Mouse (Mus musculus): ENCODE results near the gene Tmtc2. TPM values are rescaled to one million over a fixed set of nuclear protein-coding genes. Genes with fewer than 3 reads are reported as not detected.

The Tmtc2 gene
- total and polyA plus RNA-seq, 2 experiments, result 2.4 to 7.6 TPM

- WGBS, result 87% methylated on average over 2 of the region's 2 CpGs
- Histone ChIP-seq H3K36me3 (ENCODE audit: control insufficient read depth, insufficient read depth, low read length) (no peaks in the 10 kb centered on the region), H3K27me3 (ENCODE audit: control insufficient read depth, insufficient read depth, low read length) (no peaks in the 10 kb centered on the region), H3K79me2 (ENCODE audit: control insufficient read depth, insufficient read depth, low read length) (no peaks in the 10 kb centered on the region; the same call in 1 of the 2 replicates), H3K27ac (replicated peaks; ENCODE audit: insufficient read depth, low read depth, low read length) (no peak overlapping the region), H3K4me3 (ENCODE audit: insufficient read depth, low read depth, low read length) (no peak overlapping the region), H3K9ac (ENCODE audit: low read depth, low read length) (no peak overlapping the region), H3K4me1 (ENCODE audit: control insufficient read depth, insufficient read depth, low read length) (peaks cover 2% of the 10 kb centered on the region; the same call in 1 of the 2 replicates)
- no peak for DNase-seq (ENCODE audit: extremely low read depth, low read depth, low spot score)
- TF ChIP-seq POLR2A (IDR thresholded peaks at IDR 0.05; ENCODE audit: extremely low read depth, insufficient read depth, low read length) (no peak), CTCF (IDR thresholded peaks at IDR 0.05; ENCODE audit: low read depth, low read length) (no peak)
Measured at GRCm38 (mm10) chr10:105504472-105504871, 69.8 kb downstream of the Tmtc2 start.

DNA sequence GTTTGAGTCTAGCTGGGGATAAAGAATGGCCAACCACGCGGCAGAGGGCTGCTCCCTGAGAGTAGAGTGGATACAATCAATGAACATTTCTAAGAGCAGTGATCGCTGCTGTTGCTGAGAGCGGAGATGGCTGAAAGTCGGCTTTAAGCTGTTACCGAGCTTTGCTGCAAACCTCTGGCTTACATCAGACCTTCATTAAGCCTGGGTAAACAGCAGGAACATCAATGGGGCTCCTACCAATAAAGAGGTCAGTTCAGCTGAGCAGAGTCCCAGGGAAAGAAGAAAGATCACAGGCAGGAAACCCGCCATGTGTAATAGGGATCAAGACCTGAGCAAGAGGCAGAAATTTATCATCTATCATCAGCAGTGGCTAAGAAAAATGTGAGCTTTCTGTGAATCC is 72.5 kb downstream of the Tmtc2 start:
- no peak overlapping the region for H3K4me3 ChIP-seq (ENCODE audit: insufficient read depth, low read depth, low read length)
- peaks cover 2% of the 10 kb centered on the region; the same call in 1 of the 2 replicates for H3K4me1 ChIP-seq (ENCODE audit: control insufficient read depth, insufficient read depth, low read length)
- WGBS, result 85% methylated on average over 7 of the region's 7 CpGs
- TF ChIP-seq CTCF (IDR thresholded peaks at IDR 0.05; ENCODE audit: low read depth, low read length) (no peak), POLR2A (IDR thresholded peaks at IDR 0.05; ENCODE audit: extremely low read depth, insufficient read depth, low read length) (no peak)
- no peaks in the 10 kb centered on the region for H3K27me3 ChIP-seq (ENCODE audit: control insufficient read depth, insufficient read depth, low read length)
- H3K27ac ChIP-seq (replicated peaks; ENCODE audit: insufficient read depth, low read depth, low read length), result no peak overlapping the region
- H3K36me3 ChIP-seq (ENCODE audit: control insufficient read depth, insufficient read depth, low read length), result no peaks in the 10 kb centered on the region
- no peak for DNase-seq (ENCODE audit: extremely low read depth, low read depth, low spot score)
- no peak overlapping the region for H3K9ac ChIP-seq (ENCODE audit: low read depth, low read length)
- no peaks in the 10 kb centered on the region for H3K79me2 ChIP-seq (ENCODE audit: control insufficient read depth, insufficient read depth, low read length)

GRCm38 (mm10) chr10:105500482-105500881 is 73.8 kb downstream of the Tmtc2 start:
- Histone ChIP-seq H3K79me2 (ENCODE audit: control insufficient read depth, insufficient read depth, low read length) (no peaks in the 10 kb centered on the region), H3K27ac (replicated peaks; ENCODE audit: insufficient read depth, low read depth, low read length) (0 out of 2 replicates have a peak overlapping the region, but pooled peaks have one; percentile 27), H3K4me1 (ENCODE audit: control insufficient read depth, insufficient read depth, low read length) (peaks cover 2% of the 10 kb centered on the region; the same call in 1 of the 2 replicates), H3K36me3 (ENCODE audit: control insufficient read depth, insufficient read depth, low read length) (no peaks in the 10 kb centered on the region), H3K27me3 (ENCODE audit: control insufficient read depth, insufficient read depth, low read length) (no peaks in the 10 kb centered on the region), H3K9ac (ENCODE audit: low read depth, low read length) (no peak overlapping the region), H3K4me3 (ENCODE audit: insufficient read depth, low read depth, low read length) (no peak overlapping the region)
- 75% methylated on average over 4 of the region's 4 CpGs for WGBS
- TF ChIP-seq POLR2A (IDR thresholded peaks at IDR 0.05; ENCODE audit: extremely low read depth, insufficient read depth, low read length) (no peak), CTCF (IDR thresholded peaks at IDR 0.05; ENCODE audit: low read depth, low read length) (no peak)
- DNase-seq (ENCODE audit: extremely low read depth, low read depth, low spot score), result peak; percentile 24

- no peak overlapping the region for H3K9ac ChIP-seq (ENCODE audit: low read depth, low read length)
- no peak for DNase-seq (ENCODE audit: extremely low read depth, low read depth, low spot score)
- 96% methylated on average over 6 of the region's 6 CpGs for WGBS
- H3K4me3 ChIP-seq (ENCODE audit: insufficient read depth, low read depth, low read length), result no peak overlapping the region
- H3K27me3 ChIP-seq (ENCODE audit: control insufficient read depth, insufficient read depth, low read length), result no peaks in the 10 kb centered on the region
- no peaks in the 10 kb centered on the region for H3K36me3 ChIP-seq (ENCODE audit: control insufficient read depth, insufficient read depth, low read length)
- H3K79me2 ChIP-seq (ENCODE audit: control insufficient read depth, insufficient read depth, low read length), result no peaks in the 10 kb centered on the region
- peaks cover 7% of the 10 kb centered on the region; the same call in 1 of the 2 replicates for H3K4me1 ChIP-seq (ENCODE audit: control insufficient read depth, insufficient read depth, low read length)
- TF ChIP-seq CTCF (IDR thresholded peaks at IDR 0.05; ENCODE audit: low read depth, low read length) (no peak), POLR2A (IDR thresholded peaks at IDR 0.05; ENCODE audit: extremely low read depth, insufficient read depth, low read length) (no peak)
- no peak overlapping the region for H3K27ac ChIP-seq (replicated peaks; ENCODE audit: insufficient read depth, low read depth, low read length)
Measured at GRCm38 (mm10) chr10:105495248-105495647, 79.0 kb downstream of the Tmtc2 start.

GRCm38 (mm10) chr10:105492485-105492884 is 81.8 kb downstream of the Tmtc2 start:
- no peaks in the 10 kb centered on the region for H3K79me2 ChIP-seq (ENCODE audit: control insufficient read depth, insufficient read depth, low read length)
- H3K9ac ChIP-seq (ENCODE audit: low read depth, low read length), result no peak overlapping the region
- H3K36me3 ChIP-seq (ENCODE audit: control insufficient read depth, insufficient read depth, low read length), result no peaks in the 10 kb centered on the region
- no peaks in the 10 kb centered on the region for H3K27me3 ChIP-seq (ENCODE audit: control insufficient read depth, insufficient read depth, low read length)
- no peak overlapping the region for H3K27ac ChIP-seq (replicated peaks; ENCODE audit: insufficient read depth, low read depth, low read length)
- no peak overlapping the region for H3K4me3 ChIP-seq (ENCODE audit: insufficient read depth, low read depth, low read length)
- TF ChIP-seq CTCF (IDR thresholded peaks at IDR 0.05; ENCODE audit: low read depth, low read length), result no peak
- TF ChIP-seq POLR2A (IDR thresholded peaks at IDR 0.05; ENCODE audit: extremely low read depth, insufficient read depth, low read length), result no peak
- H3K4me1 ChIP-seq (ENCODE audit: control insufficient read depth, insufficient read depth, low read length), result peaks cover 5% of the 10 kb centered on the region; the same call in 1 of the 2 replicates
- DNase-seq (ENCODE audit: extremely low read depth, low read depth, low spot score), result peak; percentile 48
- 38% methylated on average over 4 of the region's 4 CpGs for WGBS

- H3K36me3 ChIP-seq (ENCODE audit: control insufficient read depth, insufficient read depth, low read length), result no peaks in the 10 kb centered on the region
- no peaks in the 10 kb centered on the region for H3K79me2 ChIP-seq (ENCODE audit: control insufficient read depth, insufficient read depth, low read length)
- H3K4me3 ChIP-seq (ENCODE audit: insufficient read depth, low read depth, low read length), result no peak overlapping the region
- H3K4me1 ChIP-seq (ENCODE audit: control insufficient read depth, insufficient read depth, low read length), result peaks cover 5% of the 10 kb centered on the region; the same call in 1 of the 2 replicates
- H3K9ac ChIP-seq (ENCODE audit: low read depth, low read length), result no peak overlapping the region
- WGBS, result 92% methylated on average over 4 of the region's 4 CpGs
- DNase-seq (ENCODE audit: extremely low read depth, low read depth, low spot score), result no peak
- no peaks in the 10 kb centered on the region for H3K27me3 ChIP-seq (ENCODE audit: control insufficient read depth, insufficient read depth, low read length)
- no peak overlapping the region for H3K27ac ChIP-seq (replicated peaks; ENCODE audit: insufficient read depth, low read depth, low read length)
- no peak for TF ChIP-seq CTCF (IDR thresholded peaks at IDR 0.05; ENCODE audit: low read depth, low read length)
- TF ChIP-seq POLR2A (IDR thresholded peaks at IDR 0.05; ENCODE audit: extremely low read depth, insufficient read depth, low read length), result no peak
Measured at GRCm38 (mm10) chr10:105490748-105491147, 83.5 kb downstream of the Tmtc2 start.
